Comparison of ENCODE assay signal across 29 mouse cellular contexts in the genomic region with DNA sequence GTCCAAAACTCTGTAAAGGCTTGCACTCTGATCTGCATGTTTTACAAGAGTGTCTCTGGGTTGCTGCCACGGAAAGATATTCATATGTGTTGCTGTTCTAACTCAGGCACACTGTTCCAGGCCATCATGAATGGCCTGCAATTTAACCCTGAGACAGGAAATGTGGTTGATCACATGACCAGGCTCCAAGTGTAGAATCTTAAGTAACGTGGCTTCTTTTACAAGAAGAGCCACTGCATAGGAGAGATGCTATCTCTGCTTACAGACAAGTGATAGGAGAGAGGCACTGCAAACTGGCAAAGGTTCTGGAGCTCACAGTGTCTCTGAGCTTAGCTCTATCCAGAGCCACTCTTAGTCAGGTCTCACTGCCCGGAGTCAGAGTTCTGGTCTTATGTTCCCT. TPM values are rescaled to one million over a fixed set of nuclear protein-coding genes. Genes with fewer than 3 reads are reported as not detected.
"Had no signal": no experiment of that assay in that cellular context is flagged by ENCODE, and none has a peak within 500 bp of the region (broad histone marks: within the 10 kb centered on the region; RNA-seq: fewer than 3 reads in every experiment).

No protein-coding gene starts in this region.

- DNase-seq: kidney, adult 8-10 months; kidney, postnatal 10 days; kidney, postnatal 36 days; layer of hippocampus, adult 9-11 months; liver; lung, adult 18-20 months; lung, postnatal 10 days; lung, postnatal 36 days; retina, postnatal 1 day; thymus, postnatal 14 days; thymus, postnatal 4 days had no signal

- H3K9ac ChIP-seq: kidney, embryonic 15.5 days; limb, embryonic 13.5 days; liver, embryonic 12.5 days; liver, embryonic 15.5 days; lung, embryonic 15.5 days; midbrain, embryonic 13.5 days; neural tube, embryonic 12.5 days; neural tube, embryonic 15.5 days had no signal

- H3K27me3 ChIP-seq: kidney, embryonic 15.5 days; limb, embryonic 13.5 days; liver, embryonic 12.5 days; liver, embryonic 15.5 days; lung, embryonic 15.5 days; midbrain, embryonic 13.5 days; neural tube, embryonic 12.5 days; neural tube, embryonic 15.5 days had no signal

- H3K4me1 ChIP-seq: kidney, embryonic 15.5 days; liver, embryonic 12.5 days; liver, embryonic 15.5 days; lung, embryonic 15.5 days; midbrain, embryonic 10.5 days; neural tube, embryonic 12.5 days had no signal

- ATAC-seq: liver, embryonic 12.5 days; midbrain, embryonic 13.5 days; midbrain, embryonic 16.5 days had no signal

- H3K27ac ChIP-seq: kidney, embryonic 15.5 days; limb, embryonic 10.5 days; limb, embryonic 13.5 days; liver, embryonic 12.5 days; liver, embryonic 15.5 days; lung, embryonic 15.5 days; midbrain, embryonic 10.5 days; midbrain, embryonic 13.5 days; neural tube, embryonic 12.5 days; neural tube, embryonic 15.5 days; stomach, postnatal 0 days had no signal

- H3K4me3 ChIP-seq: kidney, embryonic 15.5 days; limb, embryonic 10.5 days; limb, embryonic 13.5 days; liver, embryonic 12.5 days; liver, embryonic 15.5 days; lung, embryonic 15.5 days; megakaryocyte, embryonic 14.5 days; midbrain, embryonic 10.5 days; midbrain, embryonic 13.5 days; neural tube, embryonic 12.5 days; neural tube, embryonic 15.5 days had no signal

- H3K36me3 ChIP-seq: kidney, embryonic 15.5 days; limb, embryonic 10.5 days; limb, embryonic 13.5 days; liver, embryonic 12.5 days; liver, embryonic 15.5 days; lung, embryonic 15.5 days; midbrain, embryonic 10.5 days; midbrain, embryonic 13.5 days; neural tube, embryonic 12.5 days; neural tube, embryonic 15.5 days had no signal

- H3K4me2 ChIP-seq: kidney, embryonic 15.5 days; limb, embryonic 13.5 days; liver, embryonic 12.5 days; liver, embryonic 15.5 days; lung, embryonic 15.5 days; midbrain, embryonic 13.5 days; neural tube, embryonic 12.5 days; neural tube, embryonic 15.5 days had no signal

- H3K9me3 ChIP-seq: kidney, embryonic 15.5 days; limb, embryonic 10.5 days; limb, embryonic 13.5 days; liver, embryonic 12.5 days; liver, embryonic 15.5 days; lung, embryonic 15.5 days; megakaryocyte, embryonic 14.5 days; midbrain, embryonic 10.5 days; midbrain, embryonic 13.5 days; neural tube, embryonic 12.5 days; neural tube, embryonic 15.5 days had no signal

RNA-seq across cellular contexts. Expression of a gene that starts 44.3 kb away (rescaled TPM):
- total RNA-seq: left cerebral cortex, adult 18-20 months; left cerebral cortex, postnatal 25 days; monocyte, adult 5-6 weeks had no signal
- polyA plus RNA-seq: limb, embryonic 10.5 days; limb, embryonic 13.5 days; liver, embryonic 12.5 days; midbrain, embryonic 10.5 days; midbrain, embryonic 13.5 days; midbrain, embryonic 16.5 days; neural tube, embryonic 12.5 days; small intestine, adult 2 months; stomach, embryonic 14.5 days had no signal
